In the genomic region with DNA sequence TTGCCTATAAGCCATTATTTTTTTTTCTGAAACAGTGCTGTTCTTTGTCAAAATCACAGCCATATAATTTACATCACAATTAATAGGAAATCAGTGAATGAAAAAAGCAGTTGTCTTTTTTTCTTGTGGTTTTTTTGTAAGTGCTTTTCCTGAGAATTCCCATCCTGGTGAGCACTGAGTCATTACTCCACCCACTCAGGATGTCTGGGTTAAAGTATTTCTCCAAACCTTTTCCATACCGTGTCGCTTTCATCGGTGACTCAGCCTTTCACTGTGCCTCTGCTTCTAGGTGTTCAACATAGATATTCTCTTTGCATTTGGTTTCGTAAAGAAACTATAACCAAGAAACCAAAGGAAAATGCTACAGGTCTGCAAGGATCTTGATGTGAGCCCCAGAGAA, we compare ENCODE assay signal across 19 mouse cellular contexts.
DNase-seq lines count a peak whose midpoint lies in the region; TF ChIP-seq lines count a peak whose summit lies in the region.
"Had no signal": no experiment of that assay in that cellular context is flagged by ENCODE, and none has a peak within 500 bp of the region (broad histone marks: within the 10 kb centered on the region; RNA-seq: fewer than 3 reads in every experiment).

No protein-coding gene starts in this region.

- TF ChIP-seq POLR2A in myocyte (IDR thresholded peaks at IDR 0.05; ENCODE audit: insufficient read length, low read depth): no peak

- H3ac ChIP-seq in myocyte (ENCODE audit: control insufficient read depth, insufficient read length): no peak overlapping the region

- H3K36me3 ChIP-seq in myocyte (ENCODE audit: control insufficient read depth, insufficient read depth): no peaks in the 10 kb centered on the region
- H3K36me3 ChIP-seq: embryonic facial prominence, embryonic 12.5 days; heart, embryonic 10.5 days; hindbrain, embryonic 12.5 days had no signal

- H3K4me2 ChIP-seq in myocyte (ENCODE audit: low read depth): peak overlapping the region; percentile 61
- H3K4me2 ChIP-seq: embryonic facial prominence, embryonic 12.5 days; forebrain, embryonic 13.5 days; hindbrain, embryonic 12.5 days had no signal

- DNase-seq in right cerebral cortex, adult 2 months (ENCODE audit: low spot score in 2 of 2): peak; percentile 31 to 41
- no peak for DNase-seq in right cerebral cortex, postnatal 25 days
- peak; percentile 20 for DNase-seq in NIH3T3 (ENCODE audit: low read depth)
- no peak for DNase-seq in left cerebral cortex, postnatal 36 days (ENCODE audit: low spot score in 2 of 2)
- DNase-seq in left cerebral cortex, adult 8-10 months (ENCODE audit: low spot score in 2 of 2): no peak
- DNase-seq: adrenal gland, postnatal 10 days; B cell, adult 2 months; cerebellum, adult 11-12 months; cerebellum, adult 9-10 months; cerebellum, postnatal 25 days; forebrain, postnatal 0 days; heart, adult 18-20 months; heart, postnatal 10 days; heart, postnatal 4 days had no signal

- no peaks in the 10 kb centered on the region for H3K79me2 ChIP-seq in myocyte (ENCODE audit: control insufficient read depth, insufficient read depth)

- intact Hi-C loops in left cerebral cortex, postnatal 36 days (cut with DNase I): no loop called here

- H3K4me3 ChIP-seq in myocyte: no peak overlapping the region
- H3K4me3 ChIP-seq: embryonic facial prominence, embryonic 12.5 days; forebrain, embryonic 13.5 days; heart, embryonic 10.5 days; hindbrain, embryonic 12.5 days had no signal

- H3K27me3 ChIP-seq in myocyte (ENCODE audit: control insufficient read depth, insufficient read depth, insufficient read length): no peaks in the 10 kb centered on the region
- H3K27me3 ChIP-seq: embryonic facial prominence, embryonic 12.5 days; forebrain, embryonic 13.5 days; hindbrain, embryonic 12.5 days had no signal

TF ChIP-seq in myocyte, 11 proteins besides CTCF, POLR2A, EP300 and RAD21:
- TF ChIP-seq REST (IDR thresholded peaks at IDR 0.05; ENCODE audit: insufficient read depth, insufficient read length): no peak
- TF ChIP-seq SRF (IDR thresholded peaks at IDR 0.05; ENCODE audit: control insufficient read depth, insufficient read length, low read depth): no peak
- no peak for TF ChIP-seq MYOD1 (IDR thresholded peaks at IDR 0.05; ENCODE audit: control insufficient read depth in 1 of 3, insufficient read length in 2 of 3, low read depth in 2 of 3)
- TF ChIP-seq TCF12 (IDR thresholded peaks at IDR 0.05; ENCODE audit: insufficient read depth, poor library complexity, severe bottlenecking): no peak
- no peak for TF ChIP-seq CEBPB (IDR thresholded peaks at IDR 0.05; ENCODE audit: insufficient read depth, poor library complexity, severe bottlenecking)
- no peak for TF ChIP-seq MAX (IDR thresholded peaks at IDR 0.05; ENCODE audit: low read depth)
- no peak for TF ChIP-seq MYOG (IDR thresholded peaks at IDR 0.05; ENCODE audit: control insufficient read depth in 1 of 3, insufficient read depth in 1 of 3, insufficient read length in 2 of 3, low read depth in 2 of 3)
- no peak for TF ChIP-seq USF1 (IDR thresholded peaks at IDR 0.05; ENCODE audit: low read depth)
- TF ChIP-seq E2F4 (IDR thresholded peaks at IDR 0.05; ENCODE audit: insufficient read depth): no peak
- TF ChIP-seq TCF3 (IDR thresholded peaks at IDR 0.05; ENCODE audit: insufficient read length, low read depth): no peak
- no peak for TF ChIP-seq POLR2AphosphoS2 (IDR thresholded peaks at IDR 0.05; ENCODE audit: insufficient read length, low read depth)

Comparison
In these comparisons a context has a peak if more than half of its experiments do, and no peak if none do; other contexts are left out.
1. DNase-seq: peak in right cerebral cortex, adult 2 months (2 of 2) and NIH3T3 (single experiment); none in right cerebral cortex, postnatal 25 days (single experiment), left cerebral cortex, postnatal 36 days (0 of 2) and left cerebral cortex, adult 8-10 months (0 of 2).